Mouse (Mus musculus): ENCODE results near the gene Slc25a54. TPM values are rescaled to one million over a fixed set of nuclear protein-coding genes. Genes with fewer than 3 reads are reported as not detected.

The Slc25a54 gene
- total and polyA plus RNA-seq, 3 experiments = not detected

DNA sequence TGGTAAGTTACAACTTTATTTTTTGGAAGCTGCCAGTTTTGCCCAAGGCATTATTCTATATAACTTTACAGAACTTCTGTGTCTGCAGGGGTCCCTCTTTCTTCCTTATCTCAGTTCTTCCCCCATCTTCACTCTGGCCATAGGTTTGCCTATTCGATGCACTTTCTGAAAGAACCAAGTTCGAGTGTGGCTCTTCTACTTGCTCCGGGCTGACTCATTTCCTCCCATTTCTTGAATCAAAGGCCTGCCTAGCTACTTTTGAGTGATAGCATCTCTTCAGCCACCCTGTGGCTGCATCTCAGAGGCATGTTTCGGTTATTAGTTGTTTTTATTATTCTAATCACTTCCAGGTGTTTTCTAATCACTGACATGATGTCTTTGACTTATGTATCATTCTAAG lies 43.8 kb downstream of the Slc25a54 start:
- TF ChIP-seq ZKSCAN1 (IDR thresholded peaks at IDR 0.05; ENCODE audit: borderline replicate concordance, low read depth, low read length) (no peak), TCF12 (IDR thresholded peaks at IDR 0.05; ENCODE audit: low read depth, low read length) (no peak), NRF1 (IDR thresholded peaks at IDR 0.05; ENCODE audit: low read depth, low read length) (no peak), CTCF (conservative IDR thresholded peaks at IDR 0.05 in 1 of 2, IDR thresholded peaks at IDR 0.05 in 1 of 2; ENCODE audit: low read depth in 2 of 2, low read length in 2 of 2) (no peak)
- peaks cover 0 to 4% of the 10 kb centered on the region in 2 experiments; a peak in 1 of 4 replicates for H3K4me1 ChIP-seq (ENCODE audit: control insufficient read depth in 1 of 2, insufficient read depth in 2 of 2)
- no peaks in the 10 kb centered on the region for H3K27me3 ChIP-seq (replicated peaks)
- dilution Hi-C loops (cut with MboI; ENCODE audit: extremely low pct_ligation_motif_present, extremely low pct_unique_long_range_greater_than_20kb, low sequenced_read_pairs) = no loop called here
- no peaks in the 10 kb centered on the region for H3K79me2 ChIP-seq (replicated peaks; ENCODE audit: control insufficient read depth, extremely low read depth, insufficient read depth, poor library complexity, severe bottlenecking)
- H3K9ac ChIP-seq (ENCODE audit: insufficient read depth, low read depth) = no peak overlapping the region
- in situ Hi-C loops (cut with MboI; ENCODE audit: low pct_ligation_motif_present, low pct_unique_long_range_greater_than_20kb, low sequenced_read_pairs) = no loop called here
- H3K9me3 ChIP-seq (replicated peaks; ENCODE audit: low read length) = no peaks in the 10 kb centered on the region
- H3K36me3 ChIP-seq (replicated peaks in 1 of 2; ENCODE audit: control insufficient read depth in 1 of 2, insufficient read depth in 1 of 2, low read length in 1 of 2) = no peaks in the 10 kb centered on the region
- H3K27ac ChIP-seq (ENCODE audit: insufficient read depth, low read depth) = no peak overlapping the region
- no peak overlapping the region for H3K4me3 ChIP-seq (replicated peaks in 1 of 3; ENCODE audit: low read depth in 2 of 3, low read length in 2 of 3, poor library complexity in 1 of 3)
- H3K4me2 ChIP-seq (ENCODE audit: insufficient read depth, low read depth, poor library complexity, severe bottlenecking) = no peak overlapping the region
- no peak for DNase-seq (ENCODE audit: extremely low read depth)

DNA sequence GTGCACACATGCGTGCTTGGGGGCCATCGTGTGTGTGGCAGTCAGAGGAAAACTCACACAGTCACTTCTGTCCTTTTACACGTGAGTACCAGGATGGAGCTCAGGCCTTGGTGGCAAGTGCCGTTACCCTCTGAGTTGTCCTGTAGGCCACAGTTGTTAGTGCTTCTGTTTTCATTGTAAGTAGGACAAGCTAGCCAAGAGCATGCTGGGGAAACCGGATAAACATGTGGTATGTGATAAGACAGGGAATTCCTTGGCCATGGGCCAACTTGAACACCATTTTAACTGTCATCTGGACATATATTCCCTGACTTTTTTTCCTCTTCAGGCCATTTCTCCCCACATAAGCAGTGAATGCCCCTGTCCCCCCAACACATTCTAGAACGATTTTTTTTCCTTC lies 45.3 kb downstream of the Slc25a54 start:
- Histone ChIP-seq H3K4me2 (ENCODE audit: insufficient read depth, low read depth, poor library complexity, severe bottlenecking) (no peak overlapping the region), H3K27me3 (replicated peaks) (no peaks in the 10 kb centered on the region), H3K36me3 (replicated peaks in 1 of 2; ENCODE audit: control insufficient read depth in 1 of 2, insufficient read depth in 1 of 2, low read length in 1 of 2) (no peaks in the 10 kb centered on the region), H3K27ac (ENCODE audit: insufficient read depth, low read depth) (no peak overlapping the region), H3K9ac (ENCODE audit: insufficient read depth, low read depth) (no peak overlapping the region), H3K9me3 (replicated peaks; ENCODE audit: low read length) (no peaks in the 10 kb centered on the region), H3K4me3 (replicated peaks in 1 of 3; ENCODE audit: low read depth in 2 of 3, low read length in 2 of 3, poor library complexity in 1 of 3) (no peak overlapping the region), H3K4me1 (ENCODE audit: control insufficient read depth in 1 of 2, insufficient read depth in 2 of 2) (no peaks in the 10 kb centered on the region), H3K79me2 (replicated peaks; ENCODE audit: control insufficient read depth, extremely low read depth, insufficient read depth, poor library complexity, severe bottlenecking) (no peaks in the 10 kb centered on the region)
- no peak for TF ChIP-seq E2F4 (IDR thresholded peaks at IDR 0.05; ENCODE audit: insufficient replicate concordance, low read depth, low read length)
- TF ChIP-seq ZC3H11A (IDR thresholded peaks at IDR 0.05; ENCODE audit: low read depth, low read length) = no peak
- TF ChIP-seq SMC3 (IDR thresholded peaks at IDR 0.05; ENCODE audit: low read depth, low read length) = no peak
- no peak for TF ChIP-seq NRF1 (IDR thresholded peaks at IDR 0.05; ENCODE audit: low read depth, low read length)
- TF ChIP-seq EP300 (IDR thresholded peaks at IDR 0.05; ENCODE audit: low read length) = no peak
- no peak for TF ChIP-seq MAFK (IDR thresholded peaks at IDR 0.05; ENCODE audit: insufficient replicate concordance, low read length)
- no peak for TF ChIP-seq TBP (conservative IDR thresholded peaks at IDR 0.05; ENCODE audit: low read depth, low read length)
- TF ChIP-seq POLR2A (IDR thresholded peaks at IDR 0.05; ENCODE audit: low read depth, low read length) = no peak
- TF ChIP-seq UBTF (IDR thresholded peaks at IDR 0.05; ENCODE audit: low read depth, low read length) = no peak
- no peak for TF ChIP-seq ZMIZ1 (IDR thresholded peaks at IDR 0.05; ENCODE audit: low read depth, low read length)
- no peak for TF ChIP-seq ZNF384 (IDR thresholded peaks at IDR 0.05; ENCODE audit: low read depth, low read length)
- no peak for TF ChIP-seq BHLHE40 (IDR thresholded peaks at IDR 0.05; ENCODE audit: low read depth, low read length)
- TF ChIP-seq USF2 (conservative IDR thresholded peaks at IDR 0.05; ENCODE audit: low read depth, low read length) = no peak
- no peak for TF ChIP-seq JUND (conservative IDR thresholded peaks at IDR 0.05; ENCODE audit: low read depth, low read length)
- no peak for TF ChIP-seq RAD21 (IDR thresholded peaks at IDR 0.05; ENCODE audit: low read depth, low read length)
- TF ChIP-seq SIN3A (IDR thresholded peaks at IDR 0.05; ENCODE audit: low read length) = no peak
- TF ChIP-seq POLR2AphosphoS2 (IDR thresholded peaks at IDR 0.05; ENCODE audit: low read depth, low read length) = no peak
- dilution Hi-C loops (cut with MboI; ENCODE audit: extremely low pct_ligation_motif_present, extremely low pct_unique_long_range_greater_than_20kb, low sequenced_read_pairs) = no loop called here
- DNase-seq (ENCODE audit: extremely low read depth) = no peak
- in situ Hi-C loops (cut with MboI; ENCODE audit: low pct_ligation_motif_present, low pct_unique_long_range_greater_than_20kb, low sequenced_read_pairs) = no loop called here

All from CH12.LX (cell line).